Mouse (Mus musculus) myocyte (in vitro differentiated cells): Measurements from ENCODE around the gene Kctd19.

ENCODE experiments used
- E2F4 ChIP-seq: IDR thresholded peaks from one replicate; pipeline ENCODE4 v1.6.1; 2011; ENCODE audit warnings: mild to moderate bottlenecking, control low read depth, moderate library complexity; ENCODE audit not compliant: insufficient read depth
- MYOD1 ChIP-seq, 3 experiments: IDR thresholded peaks; one replicate each; pipeline ENCODE4 v1.6.1; 2011; ENCODE audit warnings: control low read depth in 2 of 3, low read depth in 2 of 3, mild to moderate bottlenecking in 2 of 3, moderate library complexity in 1 of 3; ENCODE audit not compliant: insufficient read length in 2 of 3, control insufficient read depth in 1 of 3
- USF1 ChIP-seq: IDR thresholded peaks from one replicate; pipeline ENCODE4 v1.6.1; 2011; ENCODE audit warnings: low read depth, mild to moderate bottlenecking, control low read depth, moderate library complexity

DNA sequence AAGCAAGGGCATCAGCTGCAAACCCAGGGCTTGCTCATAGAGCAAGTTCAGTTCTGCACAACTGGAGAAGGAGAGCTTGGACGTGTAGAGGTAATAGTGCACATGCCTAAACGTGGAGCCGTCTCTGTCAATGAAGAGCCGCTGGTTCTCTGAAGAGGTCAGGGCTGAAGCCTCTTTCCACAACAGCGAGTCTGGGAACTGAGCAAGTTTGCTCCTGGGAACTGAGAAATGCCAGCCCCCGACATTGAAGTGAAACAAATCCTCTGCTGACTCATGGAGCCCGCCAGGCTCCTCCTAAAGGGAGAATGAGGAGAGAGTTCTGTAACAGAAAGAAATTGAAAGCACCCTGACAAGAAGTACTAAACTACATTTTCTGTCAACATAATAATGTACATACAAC is 5.0 kb downstream of the Kctd19 start:
- TF ChIP-seq E2F4, result no peak
- TF ChIP-seq USF1, result no peak
- no peak for TF ChIP-seq MYOD1 (IDR thresholded peaks at IDR 0.05; ENCODE audit: control insufficient read depth in 1 of 3, insufficient read length in 2 of 3, low read depth in 2 of 3)
